14 mouse cellular contexts compared by ENCODE assay signal in genomic region chr5:141067561-141067960, GRCm38 (mm10).
DNase-seq lines count a peak whose midpoint lies in the region; ATAC-seq and TF ChIP-seq lines count a peak whose summit lies in the region.
"Had no signal": no experiment of that assay in that cellular context is flagged by ENCODE, and none has a peak within 500 bp of the region (broad histone marks: within the 10 kb centered on the region; RNA-seq: fewer than 3 reads in every experiment).

No protein-coding gene starts in this region.

- intact Hi-C loops in gastrocnemius, adult 2 months (cut with DNase I), result no loop called here

- WGBS in lung, postnatal 0 days, result 83% methylated on average over 7 of the region's 7 CpGs
- WGBS in bone marrow, adult 2 months, result 81% methylated on average over 7 of the region's 7 CpGs

- no peak for ATAC-seq in lung, postnatal 0 days

- H3K4me1 ChIP-seq in lung, postnatal 0 days (ENCODE audit: insufficient read depth, low read depth, low read length), result no peaks in the 10 kb centered on the region
- peaks cover 2% of the 10 kb centered on the region for H3K4me1 ChIP-seq in bone marrow, adult 2 months (ENCODE audit: control insufficient read depth, insufficient read depth, low read length)
- H3K4me1 ChIP-seq: hindbrain, embryonic 13.5 days; limb, embryonic 13.5 days; neural tube, embryonic 13.5 days had no signal

- H3K27me3 ChIP-seq in lung, postnatal 0 days (replicated peaks; ENCODE audit: insufficient read depth, low read length), result no peaks in the 10 kb centered on the region
- H3K27me3 ChIP-seq: hindbrain, embryonic 13.5 days; limb, embryonic 13.5 days; neural tube, embryonic 13.5 days had no signal

- H3K36me3 ChIP-seq in lung, postnatal 0 days (ENCODE audit: insufficient read depth, low read length), result no peaks in the 10 kb centered on the region
- H3K36me3 ChIP-seq: hindbrain, embryonic 13.5 days; limb, embryonic 13.5 days; neural tube, embryonic 13.5 days had no signal

- TF ChIP-seq EP300 in lung, postnatal 0 days (IDR thresholded peaks at IDR 0.05), result no peak

- H3K27ac ChIP-seq in gastrocnemius, adult 2 months, result no peak overlapping the region
- no peak overlapping the region for H3K27ac ChIP-seq in lung, postnatal 0 days (ENCODE audit: low read length)
- H3K27ac ChIP-seq in bone marrow, adult 2 months (ENCODE audit: control insufficient read depth, insufficient read depth, low read depth, low read length, poor library complexity), result no peak overlapping the region
- H3K27ac ChIP-seq: hindbrain, embryonic 13.5 days; limb, embryonic 13.5 days; neural tube, embryonic 13.5 days had no signal

- no peak for DNase-seq in gastrocnemius, adult 2 months
- DNase-seq in gastrocnemius, adult 8-10 months (ENCODE audit: low spot score in 2 of 2), result no peak
- no peak for DNase-seq in lung, postnatal 0 days (ENCODE audit: low spot score)
- DNase-seq in lung, postnatal 36 days, result no peak
- DNase-seq in thymus, postnatal 25 days, result peak; percentile 44
- no peak for DNase-seq in ovary, postnatal 14 days (ENCODE audit: low spot score)
- no peak for DNase-seq in cerebellum, postnatal 36 days
- DNase-seq: adrenal gland, postnatal 25 days; cerebellum, postnatal 10 days; gastrocnemius, postnatal 36 days had no signal

- no peaks in the 10 kb centered on the region for H3K9me3 ChIP-seq in lung, postnatal 0 days (ENCODE audit: low read length)
- H3K9me3 ChIP-seq: hindbrain, embryonic 13.5 days; neural tube, embryonic 13.5 days had no signal

- peak; percentile 35 for TF ChIP-seq CTCF in gastrocnemius, adult 2 months (IDR thresholded peaks at IDR 0.05)
- TF ChIP-seq CTCF in lung, postnatal 0 days (IDR thresholded peaks at IDR 0.05), result 0 out of 2 replicates have a peak, but pooled peaks have one; percentile 22
- peak; percentile 40; the same call in 1 of the 2 replicates for TF ChIP-seq CTCF in bone marrow, adult 2 months (IDR thresholded peaks at IDR 0.05; ENCODE audit: control insufficient read depth, insufficient read depth, low read length)

- H3K4me3 ChIP-seq in gastrocnemius, adult 2 months, result no peak overlapping the region
- no peak overlapping the region for H3K4me3 ChIP-seq in lung, postnatal 0 days (ENCODE audit: low read depth, low read length)
- H3K4me3 ChIP-seq in bone marrow, adult 2 months (replicated peaks; ENCODE audit: control insufficient read depth, low read depth, low read length), result no peak overlapping the region
- H3K4me3 ChIP-seq: hindbrain, embryonic 13.5 days; limb, embryonic 13.5 days; neural tube, embryonic 13.5 days had no signal

- H3K9ac ChIP-seq in lung, postnatal 0 days (replicated peaks; ENCODE audit: low read depth), result no peak overlapping the region
- H3K9ac ChIP-seq: hindbrain, embryonic 13.5 days; limb, embryonic 13.5 days; neural tube, embryonic 13.5 days had no signal

- no peak overlapping the region for H3K4me2 ChIP-seq in lung, postnatal 0 days (replicated peaks; ENCODE audit: low read depth, low read length)
- H3K4me2 ChIP-seq: hindbrain, embryonic 13.5 days; limb, embryonic 13.5 days; neural tube, embryonic 13.5 days had no signal

- TF ChIP-seq POLR2A in bone marrow, adult 2 months (IDR thresholded peaks at IDR 0.05; ENCODE audit: borderline replicate concordance, control insufficient read depth, low read depth, low read length), result no peak
